Mouse (Mus musculus) megakaryocyte, embryonic 14.5 days (primary cell): ENCODE measurements around the gene H2al2b.
"Not testable (repeated sequence)": the region's sequence is repeated elsewhere in the genome, so short reads cannot be mapped to it uniquely, and the experiment has no call there.

Source experiments
- FLI1 ChIP-seq: IDR thresholded peaks from 2 replicates; pipeline ENCODE4 v1.6.1; 2012; ENCODE audit warnings: low read length, inconsistent platforms, mixed read lengths
- GATA1 ChIP-seq: IDR thresholded peaks from 3 replicates; pipeline ENCODE4 v1.6.1; 2012; ENCODE audit warnings: mixed read lengths, low read length, inconsistent platforms, borderline replicate concordance

GRCm38 (mm10) chrY:2720574-2720973, at the start of gene H2al2b:
- not testable (repeated sequence) for TF ChIP-seq GATA1, FLI1
